Mouse (Mus musculus) gastrocnemius, adult 8-10 months (tissue): ENCODE measurements around the gene Tspyl1. TPM values are rescaled to one million over a fixed set of nuclear protein-coding genes. Genes with fewer than 3 reads are reported as not detected.

Experiments
- DNase-seq, 2 experiments: peaks; one replicate each; pipeline ENCODE4 v3.0.0; 2022; ENCODE audit warnings: low spot score in 2 of 2
- total RNA-seq, 4 experiments: library from RNA; stranded (reverse); gene quantifications; 2 replicates each; pipeline ENCODE4 v1.2.4; 2022

Tspyl1 gene
- total RNA-seq, 4 experiments from 2014 or later = 63.1 to 70.8 (median 66.4) TPM

DNA sequence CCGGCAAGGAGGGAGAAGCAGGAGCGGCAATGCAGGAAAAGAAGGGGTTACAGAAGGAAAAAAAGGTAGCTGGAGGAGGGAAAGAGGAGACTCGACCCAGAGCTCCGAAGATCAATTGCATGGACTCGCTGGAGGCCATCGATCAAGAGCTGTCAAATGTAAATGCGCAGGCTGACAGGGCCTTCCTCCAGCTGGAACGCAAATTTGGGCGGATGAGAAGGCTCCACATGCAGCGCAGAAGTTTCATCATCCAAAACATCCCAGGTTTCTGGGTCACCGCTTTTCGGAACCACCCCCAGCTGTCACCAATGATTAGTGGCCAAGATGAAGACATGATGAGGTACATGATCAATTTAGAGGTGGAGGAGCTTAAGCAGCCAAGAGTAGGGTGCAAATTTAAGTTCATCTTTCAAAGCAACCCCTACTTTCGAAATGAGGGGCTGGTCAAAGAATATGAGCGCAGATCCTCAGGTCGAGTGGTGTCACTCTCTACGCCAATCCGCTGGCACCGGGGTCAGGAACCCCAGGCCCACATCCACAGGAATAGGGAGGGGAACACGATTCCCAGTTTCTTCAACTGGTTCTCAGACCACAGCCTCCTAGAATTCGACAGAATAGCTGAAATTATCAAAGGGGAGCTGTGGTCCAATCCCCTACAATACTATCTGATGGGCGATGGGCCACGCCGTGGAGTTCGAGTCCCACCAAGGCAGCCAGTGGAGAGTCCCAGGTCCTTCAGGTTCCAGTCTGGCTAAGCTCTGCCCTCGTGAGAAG, 16.2 kb downstream of the Tspyl1 start:
- DNase-seq = no peak

DNA sequence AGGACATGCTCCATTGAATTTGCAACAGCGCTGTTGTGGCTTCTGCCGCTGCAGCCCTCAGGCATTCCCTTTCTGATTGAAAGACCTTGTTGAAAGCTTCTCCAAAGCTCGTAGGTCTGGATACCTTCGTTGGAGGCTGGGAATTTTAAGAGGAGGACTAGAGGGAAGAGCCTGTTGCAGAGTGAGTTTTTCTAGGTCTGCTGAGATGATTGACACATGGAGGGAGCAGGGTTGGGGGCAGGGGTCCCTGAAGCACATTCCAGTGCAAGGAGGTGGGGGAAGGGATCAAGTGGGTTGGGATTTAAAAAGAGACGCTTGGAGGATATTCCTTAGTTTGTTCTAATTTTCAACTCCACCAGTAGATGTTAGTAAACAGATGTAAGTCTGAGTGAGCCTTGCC, 18.4 kb downstream of the Tspyl1 start:
- DNase-seq = no peak

DNA sequence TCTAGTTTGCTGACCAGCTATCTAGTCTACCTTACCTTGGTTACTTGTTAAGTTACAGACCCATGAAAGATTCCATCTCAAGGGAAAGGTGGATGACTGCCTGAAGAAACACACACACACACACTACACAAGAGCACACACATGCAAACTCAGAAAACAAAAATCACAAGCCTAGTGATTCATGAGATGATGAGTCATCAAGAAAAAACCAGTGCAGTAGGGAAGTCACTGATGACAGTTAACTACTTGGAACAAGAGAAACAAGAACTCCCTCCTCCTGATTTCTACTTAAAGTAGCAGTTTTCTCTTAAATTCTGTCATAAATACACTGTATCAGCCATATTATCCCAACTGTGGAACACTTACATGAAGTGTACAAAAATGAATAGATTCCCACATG, 25.1 kb downstream of the Tspyl1 start:
- no peak for DNase-seq

DNA sequence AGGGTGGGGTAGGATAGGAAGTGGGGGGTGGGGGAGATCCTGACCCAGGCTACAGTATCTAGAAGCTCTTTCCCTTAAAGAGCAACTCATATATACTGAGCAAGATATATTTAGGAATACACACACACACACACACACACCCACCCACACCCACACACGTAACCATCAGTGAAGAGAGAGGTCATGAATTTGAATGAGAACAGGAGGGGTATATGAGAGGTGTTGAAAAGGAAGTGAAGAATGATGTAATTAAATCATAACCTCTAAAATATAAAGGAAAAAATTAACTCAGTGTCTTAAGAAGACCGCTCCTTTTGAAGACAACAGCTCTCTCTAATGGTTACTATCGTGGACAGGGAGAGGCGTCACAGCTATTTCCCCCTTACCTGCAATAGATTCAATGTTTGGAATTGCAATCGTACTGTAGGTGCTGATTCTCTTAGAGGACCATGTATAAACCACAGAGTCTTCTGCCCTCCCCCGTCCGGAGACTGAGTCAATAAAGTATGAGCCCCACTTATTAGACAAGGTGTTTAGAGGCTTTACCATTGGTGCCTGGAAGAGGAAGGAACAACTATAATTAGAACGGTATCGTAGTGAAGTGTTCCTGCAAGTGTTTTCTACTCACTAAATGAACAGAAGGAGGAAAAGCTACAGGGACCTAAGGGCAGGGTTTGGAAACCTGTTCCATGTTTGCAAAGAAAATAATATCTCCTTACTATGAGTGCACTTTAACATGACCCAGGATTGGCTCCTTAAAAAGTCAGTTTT, 28.1 kb downstream of the Tspyl1 start:
- no peak for DNase-seq

DNA sequence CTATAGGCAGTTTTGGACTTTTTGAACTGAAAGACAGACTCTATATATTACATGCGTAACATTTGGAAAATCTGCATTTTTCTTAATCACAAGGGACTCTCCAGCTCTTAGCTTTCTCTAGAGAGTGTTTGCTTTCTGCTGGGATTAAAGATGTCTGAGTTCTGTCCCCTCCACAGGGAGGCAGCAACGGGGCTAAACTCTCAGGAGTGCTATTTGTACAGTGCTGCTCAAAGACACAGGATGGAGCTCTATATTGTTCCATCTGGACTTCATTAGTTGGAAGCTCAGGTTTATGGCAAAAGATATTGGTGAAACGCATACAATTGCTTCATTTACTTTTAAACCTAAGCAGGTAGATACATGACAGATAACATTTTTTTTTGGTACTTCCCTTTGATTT, 30.5 kb downstream of the Tspyl1 start:
- no peak for DNase-seq

DNA sequence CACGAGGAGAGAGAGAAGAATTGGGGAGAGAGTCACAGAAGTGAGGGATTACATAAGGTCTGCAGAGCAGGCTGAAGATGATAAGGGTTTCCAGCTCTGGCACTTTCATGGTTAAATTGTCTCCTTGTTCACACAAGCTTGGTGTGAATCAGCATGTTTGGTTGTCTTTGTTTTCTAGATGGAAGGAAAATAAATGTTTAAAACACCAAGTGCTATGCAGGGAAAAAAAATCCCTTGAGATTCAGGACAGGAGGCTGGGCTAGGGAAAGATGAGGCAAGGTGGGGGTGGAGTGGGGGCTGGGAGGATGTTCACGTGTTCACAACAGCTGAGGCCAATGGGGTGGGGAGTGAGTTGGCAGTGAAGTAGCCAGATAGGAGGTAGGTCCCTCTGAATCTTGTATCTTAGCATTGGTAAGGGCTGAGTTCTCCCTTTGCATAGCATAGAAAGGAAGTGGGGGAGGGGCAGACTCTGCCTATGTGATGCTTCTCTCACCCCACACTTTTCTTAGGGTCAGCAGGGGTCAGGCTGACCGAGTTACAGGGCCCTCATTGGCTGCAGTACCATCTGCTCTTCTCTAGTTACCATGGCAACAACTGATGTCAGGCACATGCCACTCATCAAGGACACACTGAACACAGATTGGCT, 34.7 kb downstream of the Tspyl1 start:
- DNase-seq = no peak

DNA sequence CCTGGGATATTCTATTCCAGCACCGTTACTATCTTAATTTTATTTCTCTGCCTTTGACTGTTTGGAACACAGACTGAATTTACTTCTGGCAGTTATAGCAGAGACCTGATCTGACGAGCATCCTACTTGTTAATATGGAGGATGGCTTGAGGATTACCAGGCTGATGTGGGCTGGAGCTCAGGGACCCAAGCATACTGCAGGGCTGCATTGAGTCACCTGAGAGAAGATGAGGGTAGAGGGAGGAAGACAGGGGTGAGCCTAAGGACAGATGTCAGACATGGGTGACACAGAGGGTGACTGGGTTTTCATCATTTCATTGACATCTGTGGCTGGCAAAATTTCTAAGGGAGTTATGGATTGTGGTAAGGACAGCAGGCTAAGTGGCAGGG, 35.2 kb downstream of the Tspyl1 start:
- no peak for DNase-seq

DNA sequence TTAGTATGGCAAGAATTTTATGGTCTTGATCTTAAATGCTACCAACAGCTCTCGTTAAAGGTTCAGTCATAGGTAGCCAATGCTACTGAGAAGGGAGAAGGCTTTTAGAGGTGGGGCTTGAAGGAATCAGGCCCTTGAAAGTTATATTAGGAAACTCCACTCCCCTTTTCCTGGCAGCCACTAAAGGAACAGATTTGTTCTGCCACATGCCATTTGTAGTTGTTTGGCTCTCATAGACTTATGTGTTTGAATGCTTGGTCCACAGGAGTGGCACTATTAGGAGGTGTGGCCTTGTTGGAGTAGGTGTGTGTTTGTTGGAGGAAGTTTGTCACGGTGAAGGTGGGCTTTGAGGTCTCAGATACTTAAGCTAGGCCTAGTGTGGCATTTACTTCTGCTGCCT, 38.8 kb downstream of the Tspyl1 start:
- DNase-seq = no peak

DNA sequence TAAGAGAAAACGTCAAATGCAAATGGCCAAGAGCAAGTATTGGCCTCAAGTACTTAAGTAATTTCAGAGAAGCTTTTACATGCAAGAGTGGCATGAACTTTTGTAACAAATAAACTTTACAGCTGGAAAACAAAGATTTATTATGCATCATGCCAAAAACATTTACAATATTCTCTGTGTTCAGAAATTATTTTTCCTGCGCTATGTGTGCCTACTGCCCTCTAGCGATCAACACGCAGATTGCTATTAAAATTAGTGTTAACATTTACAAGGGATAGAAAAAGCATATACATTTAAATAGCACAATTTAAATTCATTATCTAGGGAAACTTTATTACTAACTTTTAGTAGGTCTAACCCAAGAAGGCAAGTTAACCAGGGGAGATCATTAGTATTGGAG, 44.7 kb downstream of the Tspyl1 start:
- no peak for DNase-seq

DNA sequence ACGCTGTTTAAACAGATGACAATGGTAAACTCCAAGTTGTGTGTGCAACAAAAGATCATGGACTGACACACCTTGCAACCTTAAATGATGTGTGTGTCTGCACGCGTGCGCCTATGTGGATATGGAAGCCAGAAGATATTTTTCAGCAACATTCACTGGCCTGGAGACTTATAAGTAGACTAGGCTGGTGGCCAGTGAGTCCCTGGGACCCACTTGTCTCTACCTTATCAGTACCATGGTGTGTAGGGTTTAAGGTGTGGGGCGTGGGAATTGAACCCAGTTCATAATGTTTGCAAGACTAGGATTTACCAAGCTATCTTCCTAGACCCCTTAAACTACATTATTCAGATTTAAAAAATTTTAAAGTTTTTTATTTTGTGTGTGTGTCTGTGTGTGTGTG, 45.2 kb downstream of the Tspyl1 start:
- DNase-seq = no peak

DNA sequence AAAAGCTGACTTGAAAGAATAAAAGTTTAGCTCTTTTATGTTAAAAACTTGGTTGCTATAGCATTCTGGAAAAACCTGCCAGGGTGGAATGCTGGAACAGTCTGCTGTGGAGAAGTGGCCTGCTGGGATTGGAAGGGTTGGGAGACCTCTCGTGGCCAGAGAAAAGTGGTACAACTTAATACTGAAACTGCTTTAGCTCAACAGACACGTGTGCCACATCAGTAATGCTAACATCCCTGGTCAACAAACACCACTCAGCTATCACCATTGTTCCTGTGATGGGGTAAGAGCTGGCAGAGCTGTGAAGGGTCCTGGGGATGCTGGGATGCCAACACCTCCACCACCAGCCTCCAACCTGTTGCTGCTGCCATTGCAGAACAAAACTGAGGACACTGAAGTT, 46.3 kb downstream of the Tspyl1 start:
- DNase-seq = no peak

Other genes starting within 250 kb of the Tspyl1 start
- not detected for gene Trappc3l, start 244.6 kb upstream of the Tspyl1 start, total RNA-seq
- not detected for gene Calhm4, start 237.9 kb upstream of the Tspyl1 start, total RNA-seq
- under 1 TPM; 0.17 to 0.67 (median 0.40) TPM for gene Calhm5, start 185.7 kb upstream of the Tspyl1 start, total RNA-seq
- gene Calhm6, start 154.2 kb upstream of the Tspyl1 start, total RNA-seq = not detected
- 1 to 10 TPM; 2.4 to 3.9 (median 2.9) TPM for gene Dse, start 74.5 kb upstream of the Tspyl1 start, total RNA-seq
- 1 to 10 TPM; 1.3 to 1.7 (median 1.4) TPM for gene Tspyl4, start 15.3 kb downstream of the Tspyl1 start, total RNA-seq
- gene Col10a1, start 107.8 kb downstream of the Tspyl1 start, total RNA-seq = not detected
- 1 to 10 TPM; 5.3 to 7.2 (median 5.9) TPM for gene Nt5dc1, start 136.4 kb downstream of the Tspyl1 start, total RNA-seq
- gene Frk, start 201.2 kb downstream of the Tspyl1 start, total RNA-seq = 1 to 10 TPM in 1 of 4 experiments, under 1 TPM in 3; 0.38 to 1.2 (median 0.60) TPM